Mouse (Mus musculus) lung, postnatal 0 days (tissue): ENCODE measurements around the gene Upb1.

ENCODE experiments used
- CTCF ChIP-seq: IDR thresholded peaks from 2 replicates; pipeline ENCODE4 v1.5.1; 2016; ENCODE audit warnings: antibody characterized with exemption, mild to moderate bottlenecking
- EP300 ChIP-seq: IDR thresholded peaks from 2 replicates; pipeline ENCODE4 v1.6.1; 2016; ENCODE audit warnings: antibody characterized with exemption, mild to moderate bottlenecking, control low read depth

DNA sequence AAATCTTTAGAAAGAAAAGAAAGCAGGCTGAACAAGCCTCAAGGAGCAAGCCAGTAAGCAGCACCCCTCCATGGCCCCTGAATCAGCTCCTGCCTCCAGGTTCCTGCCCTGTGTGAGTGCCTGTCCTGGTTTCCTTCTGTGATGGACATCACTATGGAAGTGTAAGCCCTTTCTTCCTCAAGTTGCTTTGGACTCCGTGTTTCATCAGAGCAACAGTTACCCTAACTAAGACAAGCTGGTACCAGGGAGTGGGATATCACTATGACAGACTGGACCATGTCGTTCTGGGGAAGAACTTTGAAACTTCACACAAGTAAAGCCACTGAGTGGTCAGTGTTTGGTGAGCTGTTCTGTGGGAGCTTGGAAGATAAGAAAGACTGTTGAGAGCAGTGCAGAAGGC lies 79.0 kb downstream of the Upb1 start:
- TF ChIP-seq CTCF = no peak
- no peak for TF ChIP-seq EP300
